Mouse (Mus musculus): ENCODE data around the gene 4931440F15Rik. TPM values are rescaled to one million over a fixed set of nuclear protein-coding genes. Genes with fewer than 3 reads are reported as not detected.

Gene 4931440F15Rik
- total and polyA plus RNA-seq, 3 experiments = 0.06 to 0.08 TPM; not detected in 1

- Histone ChIP-seq H3K27me3 (ENCODE audit: control insufficient read depth in 1 of 2, insufficient read depth in 2 of 2, low read length in 2 of 2) (no peaks in the 10 kb centered on the region), H3K36me3 (ENCODE audit: control insufficient read depth in 1 of 2, insufficient read depth in 2 of 2, low read length in 2 of 2) (peaks cover 0 to 10% of the 10 kb centered on the region in 2 experiments; a peak in 2 of 4 replicates), H3K79me2 (ENCODE audit: control insufficient read depth, insufficient read depth, low read length, poor library complexity) (no peaks in the 10 kb centered on the region), H3K27ac (ENCODE audit: control insufficient read depth, low read depth, low read length) (no peak overlapping the region), H3K9ac (ENCODE audit: control insufficient read depth, low read depth, low read length, poor library complexity, severe bottlenecking) (no peak overlapping the region), H3K4me3 (ENCODE audit: control insufficient read depth in 1 of 2, insufficient read depth in 1 of 2, low read depth in 2 of 2, low read length in 2 of 2) (no peak overlapping the region), H3K9me3 (replicated peaks; ENCODE audit: insufficient read depth, low read length) (no peaks in the 10 kb centered on the region), H3K4me1 (ENCODE audit: control insufficient read depth in 1 of 2, insufficient read depth in 2 of 2, low read length in 2 of 2) (peaks cover 6 to 10% of the 10 kb centered on the region in 2 experiments; a peak in 3 of 4 replicates)
- DNase-seq (ENCODE audit: low read depth, low spot score) = no peak
- no peak for TF ChIP-seq GABPA (IDR thresholded peaks at IDR 0.05; ENCODE audit: low read depth, low read length)
- TF ChIP-seq USF2 (IDR thresholded peaks at IDR 0.05; ENCODE audit: borderline replicate concordance in 1 of 2, insufficient read depth in 1 of 2, low read depth in 1 of 2, low read length in 2 of 2) = no peak
- no peak for TF ChIP-seq TBP (IDR thresholded peaks at IDR 0.05; ENCODE audit: low read depth, low read length)
- TF ChIP-seq HCFC1 (IDR thresholded peaks at IDR 0.05; ENCODE audit: low read depth, low read length) = no peak
- no peak for TF ChIP-seq SMC3 (IDR thresholded peaks at IDR 0.05; ENCODE audit: low read depth, low read length)
- no peak for TF ChIP-seq RCOR1 (IDR thresholded peaks at IDR 0.05; ENCODE audit: low read depth, low read length)
- TF ChIP-seq USF1 (IDR thresholded peaks at IDR 0.05; ENCODE audit: low read depth, low read length) = no peak
- no peak for TF ChIP-seq KAT2A (conservative IDR thresholded peaks at IDR 0.05; ENCODE audit: low read depth, low read length)
- no peak for TF ChIP-seq ZNF384 (IDR thresholded peaks at IDR 0.05; ENCODE audit: low read depth, low read length)
- no peak for TF ChIP-seq GATA1 (IDR thresholded peaks at IDR 0.05; ENCODE audit: low read depth, low read length)
- no peak for TF ChIP-seq TCF12 (IDR thresholded peaks at IDR 0.05; ENCODE audit: low read depth, low read length)
- TF ChIP-seq MAZ (IDR thresholded peaks at IDR 0.05; ENCODE audit: low read depth, low read length) = no peak
- no peak for TF ChIP-seq MAX (IDR thresholded peaks at IDR 0.05; ENCODE audit: low read length)
- TF ChIP-seq TAL1 (IDR thresholded peaks at IDR 0.05; ENCODE audit: low read length) = no peak
- TF ChIP-seq CHD1 (IDR thresholded peaks at IDR 0.05; ENCODE audit: low read depth, low read length) = no peak
- no peak for TF ChIP-seq MXI1 (IDR thresholded peaks at IDR 0.05; ENCODE audit: low read depth, low read length)
- no peak for TF ChIP-seq MYB (IDR thresholded peaks at IDR 0.05; ENCODE audit: low read depth, low read length)
- no peak for TF ChIP-seq EP300 (IDR thresholded peaks at IDR 0.05; ENCODE audit: low read depth in 1 of 2, low read length in 2 of 2)
These were observed 30.4 kb downstream of the 4931440F15Rik start for GRCm38 (mm10) chr11:29795106-29795505.

GRCm38 (mm10) chr11:29794475-29794874, 31.0 kb downstream of the 4931440F15Rik start:
- Histone ChIP-seq H3K4me3 (ENCODE audit: control insufficient read depth in 1 of 2, insufficient read depth in 1 of 2, low read depth in 2 of 2, low read length in 2 of 2) (no peak overlapping the region), H3K27ac (ENCODE audit: control insufficient read depth, low read depth, low read length) (no peak overlapping the region), H3K27me3 (ENCODE audit: control insufficient read depth in 1 of 2, insufficient read depth in 2 of 2, low read length in 2 of 2) (no peaks in the 10 kb centered on the region), H3K4me1 (ENCODE audit: control insufficient read depth in 1 of 2, insufficient read depth in 2 of 2, low read length in 2 of 2) (peaks cover 6 to 10% of the 10 kb centered on the region in 2 experiments; a peak in 3 of 4 replicates), H3K9ac (ENCODE audit: control insufficient read depth, low read depth, low read length, poor library complexity, severe bottlenecking) (no peak overlapping the region), H3K9me3 (replicated peaks; ENCODE audit: insufficient read depth, low read length) (no peaks in the 10 kb centered on the region), H3K36me3 (ENCODE audit: control insufficient read depth in 1 of 2, insufficient read depth in 2 of 2, low read length in 2 of 2) (peaks cover 0 to 10% of the 10 kb centered on the region in 2 experiments; a peak in 2 of 4 replicates), H3K79me2 (ENCODE audit: control insufficient read depth, insufficient read depth, low read length, poor library complexity) (no peaks in the 10 kb centered on the region)
- no peak for DNase-seq (ENCODE audit: low read depth, low spot score)
- TF ChIP-seq MAZ (IDR thresholded peaks at IDR 0.05; ENCODE audit: low read depth, low read length) (no peak), SIN3A (IDR thresholded peaks at IDR 0.05; ENCODE audit: low read length) (no peak), MAFK (IDR thresholded peaks at IDR 0.05; ENCODE audit: borderline replicate concordance, low read depth, low read length) (no peak), BHLHE40 (IDR thresholded peaks at IDR 0.05; ENCODE audit: borderline replicate concordance, low read depth, low read length) (no peak), MYB (IDR thresholded peaks at IDR 0.05; ENCODE audit: low read depth, low read length) (no peak)
